Mouse (Mus musculus): ENCODE results near the gene Trim54.

Gene Trim54

DNA sequence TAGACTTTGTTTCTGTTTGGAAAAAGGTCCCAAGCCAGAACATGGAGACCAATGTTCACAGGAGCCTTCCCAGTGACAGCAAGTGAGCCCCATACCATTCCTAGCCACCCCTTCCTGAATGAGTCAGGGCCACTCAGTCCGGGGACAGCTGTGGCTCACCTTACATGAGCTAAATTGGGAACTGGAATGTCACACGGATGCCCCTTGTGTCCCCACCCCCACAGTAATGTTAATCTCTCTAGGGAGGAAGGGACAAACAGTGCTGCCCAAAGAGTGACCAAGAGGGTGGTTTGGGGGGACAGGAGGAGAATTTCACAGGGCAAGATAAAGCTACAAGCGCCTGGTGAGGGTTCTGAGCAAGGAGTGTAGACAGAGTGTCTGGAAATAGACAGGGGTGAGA is at the start of gene Trim54:
Gene Trim54 (plus strand): TSS at position 359 of the 400 bp plus-strand sequence.
- no peak for DNase-seq (ENCODE audit: low spot score)

GRCm38 (mm10) chr5:31069810-31070209 is 46.7 kb upstream of the Trim54 start:
- DNase-seq (ENCODE audit: low spot score) = no peak

DNA sequence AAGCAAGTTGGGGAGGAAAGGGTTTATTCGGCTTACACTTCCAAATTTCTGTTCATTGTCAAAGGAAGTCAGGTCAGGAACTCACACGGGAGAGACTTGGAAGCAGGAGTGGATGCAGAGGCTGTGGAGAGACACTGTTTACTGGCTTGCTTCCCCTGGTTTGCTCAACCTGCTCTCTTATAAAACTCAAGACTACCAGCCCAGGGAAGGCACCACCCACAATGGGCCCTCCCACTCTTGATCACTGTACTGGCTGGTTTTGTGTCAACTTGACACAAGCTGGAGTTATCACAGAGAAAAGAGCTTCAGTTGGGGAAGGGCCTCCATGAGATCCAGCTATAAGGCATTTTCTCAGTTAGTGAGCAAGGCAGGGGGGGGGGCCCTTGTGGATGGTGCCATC is 45.5 kb upstream of the Trim54 start:
- DNase-seq (ENCODE audit: low spot score) = no peak

GRCm38 (mm10) chr5:31071821-31072220 is 44.7 kb upstream of the Trim54 start:
- DNase-seq (ENCODE audit: low spot score) = no peak

- DNase-seq (ENCODE audit: low spot score) = no peak
Observed at GRCm38 (mm10) chr5:31073176-31073575, 43.3 kb upstream of the Trim54 start.

- DNase-seq (ENCODE audit: low spot score) = no peak
Observed at GRCm38 (mm10) chr5:31076346-31076745, 40.2 kb upstream of the Trim54 start.

DNA sequence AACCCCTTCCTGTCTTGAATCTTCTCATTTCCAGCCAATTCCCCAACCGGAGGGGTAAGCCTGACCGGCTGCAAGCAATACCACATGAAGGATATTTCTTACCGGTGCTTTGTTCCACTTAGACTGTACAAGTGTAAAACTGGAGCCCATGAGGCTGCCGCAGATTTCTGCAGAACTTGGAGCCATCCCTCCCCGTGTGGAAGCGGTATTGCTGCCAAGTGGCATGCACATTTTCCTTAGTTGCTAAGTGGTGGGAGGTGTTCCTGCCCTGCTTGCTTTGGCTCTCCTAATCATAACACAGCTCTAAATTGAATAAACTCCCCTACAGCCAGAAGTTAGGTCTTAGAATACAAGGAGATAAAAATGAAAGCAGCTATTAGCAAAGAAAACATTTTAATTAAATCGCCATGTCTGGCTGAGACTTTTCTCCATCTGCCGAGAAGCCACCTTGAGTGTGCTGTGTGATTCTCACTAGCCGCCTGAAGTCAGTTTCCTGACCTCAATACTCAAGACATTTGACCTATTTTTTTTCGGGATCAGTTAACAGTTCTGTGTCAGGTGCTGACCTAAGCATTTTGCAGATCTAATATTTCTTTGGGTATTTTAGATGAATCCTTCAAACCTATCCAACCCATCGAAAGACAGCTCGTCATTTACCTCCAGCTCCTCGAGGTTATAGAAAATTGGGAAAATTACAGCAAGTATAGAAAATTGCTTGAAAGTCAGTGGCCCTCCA is 36.3 kb upstream of the Trim54 start:
- DNase-seq (ENCODE audit: low spot score) = peak; percentile 25

DNA sequence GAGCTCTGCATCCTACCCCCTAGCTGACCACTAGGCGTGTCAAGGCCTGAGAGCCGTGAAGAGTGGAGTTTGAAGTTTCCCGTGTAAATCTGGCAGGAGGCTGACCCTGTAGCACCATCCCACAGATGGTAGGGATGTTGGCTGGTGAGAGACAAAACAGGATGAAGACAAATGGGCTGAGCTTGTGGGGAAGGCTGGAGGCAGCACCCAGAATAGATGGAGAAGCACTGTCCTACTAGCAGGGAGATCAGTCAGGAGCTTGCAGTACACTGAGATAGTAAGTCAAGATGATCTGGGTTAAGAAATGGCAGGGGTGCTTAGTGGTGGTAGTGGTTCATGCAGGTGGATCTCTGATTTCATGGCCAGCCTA is 35.7 kb upstream of the Trim54 start:
- no peak for DNase-seq (ENCODE audit: low spot score)

DNA sequence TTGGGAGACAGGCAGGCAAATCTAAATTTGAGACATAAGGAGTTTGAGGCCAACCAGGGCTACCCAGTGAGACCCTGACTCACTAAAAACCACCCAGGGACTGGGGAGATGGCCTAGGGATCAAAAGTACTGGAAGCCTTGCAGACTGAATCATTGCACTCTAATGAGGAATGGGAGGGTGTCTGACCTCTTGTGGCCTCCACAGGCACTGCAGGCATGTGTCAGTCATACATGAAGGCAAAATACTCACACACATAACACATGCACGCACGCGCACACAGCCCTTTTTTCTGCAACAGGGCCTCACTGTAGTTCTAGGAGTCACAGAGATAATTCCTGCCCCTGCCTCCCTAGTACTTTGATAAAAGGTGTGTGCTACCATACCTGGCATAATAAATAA is 35.1 kb upstream of the Trim54 start:
- no peak for DNase-seq (ENCODE audit: low spot score)

DNA sequence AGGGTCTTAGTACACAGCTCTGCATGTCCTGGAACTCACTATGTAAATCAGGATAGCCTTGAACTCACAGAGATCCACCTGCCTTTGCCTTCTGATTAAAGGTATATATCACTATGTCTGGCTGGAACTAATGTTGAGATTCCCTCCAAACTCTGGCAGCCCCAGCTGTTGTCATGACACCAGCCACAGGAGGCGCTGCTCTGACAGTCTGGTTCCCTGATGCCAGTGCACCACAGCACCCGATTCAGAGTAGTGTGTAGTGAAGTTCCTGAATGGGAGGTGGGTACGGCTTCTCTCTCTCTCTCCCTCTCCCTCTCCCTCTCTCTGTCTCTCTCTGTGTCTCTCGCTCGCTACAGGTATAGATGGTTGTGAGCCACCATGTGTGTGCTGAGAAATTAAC is 34.2 kb upstream of the Trim54 start:
- DNase-seq (ENCODE audit: low spot score) = no peak

GRCm38 (mm10) chr5:31082935-31083625 is 33.4 kb upstream of the Trim54 start:
- no peak for DNase-seq (ENCODE audit: low spot score)

DNA sequence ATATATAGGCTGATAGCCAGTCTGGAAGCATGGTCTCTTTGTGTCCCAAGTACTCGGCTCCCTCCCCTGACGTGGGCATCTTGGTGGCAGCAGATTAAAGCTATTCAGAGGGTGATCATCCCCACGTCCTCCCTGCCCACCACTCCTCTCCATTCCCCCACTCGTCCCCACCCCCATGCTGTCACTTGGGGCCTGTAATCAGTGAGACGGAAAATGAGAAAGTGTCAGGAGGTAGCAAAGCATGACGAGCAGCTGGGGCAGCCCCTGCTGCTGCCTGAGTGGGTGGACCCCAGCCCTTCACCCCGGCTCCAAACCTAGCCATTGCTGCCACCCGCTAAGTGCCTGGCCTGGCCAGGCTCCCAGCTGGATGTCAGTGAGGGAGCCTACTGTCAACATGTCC is 32.6 kb upstream of the Trim54 start:
- DNase-seq (ENCODE audit: low spot score) = no peak

- no peak for DNase-seq (ENCODE audit: low spot score)
Observed at GRCm38 (mm10) chr5:31086606-31087005, 29.9 kb upstream of the Trim54 start.

- DNase-seq (ENCODE audit: low spot score) = no peak
Observed at GRCm38 (mm10) chr5:31087131-31087530, 29.4 kb upstream of the Trim54 start.

DNA sequence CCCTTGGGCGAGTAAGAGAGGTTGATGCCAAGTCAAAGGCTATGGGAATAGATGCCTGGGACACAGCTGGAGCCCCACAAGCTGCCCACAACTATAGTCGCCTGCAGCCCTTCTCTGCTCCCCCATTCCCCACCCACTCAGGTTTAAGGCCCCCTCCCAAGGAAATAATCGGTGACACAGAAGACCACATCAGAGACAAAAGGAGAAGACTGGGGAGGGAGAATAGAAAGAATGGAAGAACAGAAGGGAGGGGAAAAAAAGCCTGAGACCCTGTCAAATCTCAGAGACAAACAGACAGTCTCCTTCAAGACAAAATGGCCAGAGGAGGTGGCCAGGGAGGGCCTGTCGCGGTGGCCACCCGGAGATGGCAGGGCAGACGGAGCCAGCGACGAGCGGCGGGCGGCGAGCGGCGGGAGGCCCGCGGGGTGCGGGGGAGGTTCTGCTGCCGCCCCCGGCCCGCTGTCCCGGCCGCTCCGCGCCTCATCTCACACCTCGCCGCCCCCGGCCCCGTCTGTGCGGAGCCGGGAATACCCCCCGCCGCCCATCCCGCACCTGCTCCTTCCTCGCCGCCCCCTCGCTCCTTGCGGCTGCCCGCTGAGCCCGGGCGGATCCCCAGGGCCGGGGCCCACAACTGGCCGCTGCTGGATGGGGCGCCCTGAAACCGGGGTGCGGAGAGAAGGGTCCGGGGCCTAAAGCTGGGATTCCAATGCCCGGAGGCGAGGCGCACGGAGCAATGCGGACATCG is 24.1 kb upstream of the Trim54 start:
- DNase-seq (ENCODE audit: low spot score) = no peak

GRCm38 (mm10) chr5:31093151-31094041 is 23.1 kb upstream of the Trim54 start:
- no peak for DNase-seq (ENCODE audit: low spot score)

DNA sequence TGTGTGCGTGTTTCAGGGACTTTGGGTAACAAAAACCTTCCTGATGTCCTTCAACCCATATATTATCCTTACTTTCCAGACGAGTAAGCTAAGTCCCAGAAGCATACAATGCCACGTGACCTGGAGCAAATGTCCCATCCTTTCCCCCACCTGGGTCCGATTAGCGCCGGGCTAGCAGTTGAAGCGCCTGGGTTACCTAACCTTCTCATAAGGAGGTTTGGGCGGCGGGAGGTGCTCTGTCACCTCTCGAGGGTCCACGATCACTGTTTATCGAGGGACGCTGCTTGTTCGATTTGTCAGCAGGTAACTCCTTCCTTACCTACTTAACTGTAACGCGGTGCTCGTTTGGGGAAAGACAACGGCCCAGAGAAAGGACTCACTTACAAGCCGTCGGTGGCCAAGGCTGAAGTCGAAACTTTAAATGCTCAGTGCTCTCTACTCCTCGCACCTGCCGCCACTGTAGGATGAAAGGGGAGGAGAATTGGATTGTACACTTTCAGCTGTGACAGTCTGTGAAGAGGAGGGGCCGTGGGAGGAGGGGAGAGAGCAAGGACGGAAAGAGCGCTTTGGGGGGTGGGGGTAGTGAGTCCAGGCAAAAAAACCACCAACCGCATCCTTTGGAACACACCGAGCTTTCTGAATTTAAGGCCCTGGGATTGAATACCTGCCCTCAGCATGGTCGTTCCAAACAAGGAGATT is 22.3 kb upstream of the Trim54 start:
- DNase-seq (ENCODE audit: low spot score) = no peak

DNA sequence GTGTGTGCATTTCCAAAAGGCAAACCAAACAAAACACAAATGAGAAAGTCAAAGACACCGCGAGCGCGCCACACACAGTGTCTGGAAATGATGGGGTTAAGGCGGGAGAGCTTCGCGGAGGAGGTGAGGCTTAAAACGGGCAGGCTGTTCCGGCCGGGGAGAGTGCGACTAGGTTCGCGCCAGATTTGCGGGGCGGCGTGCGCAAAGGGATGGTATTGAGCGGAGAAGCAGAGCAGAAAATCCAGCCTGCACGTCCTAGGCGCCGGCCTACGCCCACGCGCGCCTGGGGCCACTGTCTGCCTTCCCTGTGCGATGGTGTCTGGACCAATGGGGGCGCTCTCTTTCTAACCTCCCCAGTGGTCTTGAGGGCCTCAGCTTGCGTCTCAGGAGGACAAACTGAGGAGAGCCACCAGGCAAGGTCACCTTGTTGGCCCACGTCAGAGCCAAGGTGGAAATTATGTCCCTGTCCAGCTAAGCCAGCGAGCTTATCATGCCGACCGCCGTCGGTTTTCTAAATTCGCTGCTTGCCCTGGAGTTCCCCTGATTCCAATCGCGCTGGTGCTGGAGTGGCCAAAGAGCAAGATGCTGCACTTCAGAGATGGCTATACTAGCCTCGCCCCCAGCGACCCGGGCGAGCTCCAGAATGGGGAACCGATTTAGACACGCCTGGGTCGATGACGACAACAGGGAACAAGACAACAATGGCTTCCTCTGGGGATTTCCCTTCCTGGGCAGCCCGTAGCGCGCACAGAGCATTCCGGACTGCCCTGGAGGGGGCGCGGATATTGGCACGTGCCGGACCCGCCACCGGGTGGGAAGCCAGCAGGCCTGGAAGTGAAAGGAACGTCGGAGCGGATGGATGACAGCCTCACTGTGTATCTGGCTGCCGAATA is 21.5 kb upstream of the Trim54 start:
- DNase-seq (ENCODE audit: low spot score) = no peak

GRCm38 (mm10) chr5:31095711-31096480 is 20.6 kb upstream of the Trim54 start:
- no peak for DNase-seq (ENCODE audit: low spot score)
